Mouse (Mus musculus) spleen, adult 2 months (tissue): ENCODE measurements around the gene Fam171a1. TPM values are rescaled to one million over a fixed set of nuclear protein-coding genes. Genes with fewer than 3 reads are reported as not detected.
"Not testable (repeated sequence)": the region's sequence is repeated elsewhere in the genome, so short reads cannot be mapped to it uniquely, and the experiment has no call there.

ENCODE experiments used
- DNase-seq, 2 experiments: peaks; one replicate each; pipeline versions ENCODE4 v3.0.0 to v3.0.0-alpha.2; 2012 to 2021; ENCODE audit warnings: low spot score in 2 of 2, low read depth in 1 of 2
- H3K27ac ChIP-seq: fragments of 200-500 bp; 2 replicates; pipeline ENCODE4 v1.5.1; 2012; ENCODE audit warnings: low read length, inconsistent platforms; ENCODE audit not compliant: insufficient read depth
- H3K27me3 ChIP-seq: fragments of 200-500 bp; 2 replicates; pipeline ENCODE4 v1.6.1; 2012; ENCODE audit warnings: mild to moderate bottlenecking, moderate library complexity, low read length, inconsistent platforms; ENCODE audit not compliant: control insufficient read depth, insufficient read depth
- H3K36me3 ChIP-seq: fragments of 200-500 bp; 2 replicates; pipeline ENCODE4 v1.6.1; 2012; ENCODE audit warnings: mild to moderate bottlenecking, low read length, inconsistent platforms; ENCODE audit not compliant: control insufficient read depth, insufficient read depth
- H3K4me1 ChIP-seq: fragments of 200-500 bp; 2 replicates; pipeline ENCODE4 v1.6.1; 2011; ENCODE audit warnings: inconsistent platforms; ENCODE audit not compliant: control insufficient read depth, insufficient read depth, insufficient read length
- H3K4me3 ChIP-seq: fragments of 200-500 bp; 2 replicates; pipeline ENCODE4 v1.5.1; 2011; ENCODE audit warnings: mild to moderate bottlenecking, inconsistent platforms; ENCODE audit not compliant: insufficient read depth, insufficient read length; ENCODE audit errors: extremely low read depth
- CTCF ChIP-seq: fragments of 200-500 bp; IDR thresholded peaks from 2 replicates; pipeline ENCODE4 v1.5.1; 2011; ENCODE audit warnings: mild to moderate bottlenecking, inconsistent platforms; ENCODE audit not compliant: insufficient read depth, insufficient read length, insufficient replicate concordance; ENCODE audit errors: extremely low read depth
- POLR2A ChIP-seq: fragments of 200-500 bp; IDR thresholded peaks from 2 replicates; pipeline ENCODE4 v1.6.1; 2011; ENCODE audit warnings: low read depth, low read length, inconsistent platforms
- WGBS: fragments of 180-500 bp; shearing (Covaris S2); methylation state at CpG from one replicate; pipeline ENCODE4 v1.1.7; 2018; 5-methylcytosine and 5-hydroxymethylcytosine counted together
- polyA plus RNA-seq: library from polyadenylated mRNA; depleted of rRNA; stranded (reverse); fragments of >200 nt; gene quantifications from 2 replicates; pipeline ENCODE4 v1.2.3, GENCODE M21; 2012

The Fam171a1 gene
- polyA plus RNA-seq, 1 experiment = 4.5 TPM

- DNase-seq = no peak
- no peaks in the 10 kb centered on the region for H3K36me3 ChIP-seq
- H3K4me1 ChIP-seq = no peaks in the 10 kb centered on the region
- H3K27me3 ChIP-seq = no peaks in the 10 kb centered on the region
- no peak overlapping the region for H3K4me3 ChIP-seq
- H3K27ac ChIP-seq = no peak overlapping the region
- 90% methylated on average over 9 of the region's 9 CpGs for WGBS
- TF ChIP-seq CTCF = no peak
- no peak for TF ChIP-seq POLR2A
Observed at GRCm38 (mm10) chr2:3206975-3207642, 93.1 kb downstream of the Fam171a1 start.

GRCm38 (mm10) chr2:3215480-3215879 is 101.5 kb downstream of the Fam171a1 start:
- no peak overlapping the region for H3K4me3 ChIP-seq
- no peak for DNase-seq
- H3K27ac ChIP-seq = no peak overlapping the region
- TF ChIP-seq POLR2A (no peak), CTCF (no peak)
- no peaks in the 10 kb centered on the region for H3K36me3 ChIP-seq
- WGBS = 76% methylated on average over 3 of the region's 3 CpGs
- H3K27me3 ChIP-seq = no peaks in the 10 kb centered on the region
- no peaks in the 10 kb centered on the region for H3K4me1 ChIP-seq

DNA sequence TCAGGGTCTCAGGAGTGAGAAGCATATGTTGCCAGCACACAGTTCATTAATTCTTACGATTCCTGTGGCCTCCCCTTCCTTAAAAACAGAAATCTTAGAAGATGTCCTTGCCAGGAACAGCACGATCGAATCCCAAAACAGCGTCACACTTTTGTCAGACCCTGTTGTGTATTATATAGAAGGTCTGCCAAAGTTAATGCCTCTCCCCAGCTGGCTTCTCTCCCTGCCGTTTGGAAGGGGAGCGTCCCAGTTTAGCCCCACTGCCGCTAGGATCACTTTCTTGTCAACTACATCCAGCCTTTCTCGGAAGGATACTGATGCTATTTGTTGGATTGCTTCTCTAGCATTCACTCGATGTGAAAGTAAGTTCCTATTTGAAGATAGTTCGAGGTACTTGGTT is 102.6 kb downstream of the Fam171a1 start:
- Histone ChIP-seq H3K4me3 (no peak overlapping the region), H3K27ac (no peak overlapping the region), H3K4me1 (no peaks in the 10 kb centered on the region), H3K27me3 (no peaks in the 10 kb centered on the region), H3K36me3 (no peaks in the 10 kb centered on the region)
- TF ChIP-seq CTCF = no peak
- TF ChIP-seq POLR2A = no peak
- WGBS = 90% methylated on average over 10 of the region's 10 CpGs
- DNase-seq = no peak

DNA sequence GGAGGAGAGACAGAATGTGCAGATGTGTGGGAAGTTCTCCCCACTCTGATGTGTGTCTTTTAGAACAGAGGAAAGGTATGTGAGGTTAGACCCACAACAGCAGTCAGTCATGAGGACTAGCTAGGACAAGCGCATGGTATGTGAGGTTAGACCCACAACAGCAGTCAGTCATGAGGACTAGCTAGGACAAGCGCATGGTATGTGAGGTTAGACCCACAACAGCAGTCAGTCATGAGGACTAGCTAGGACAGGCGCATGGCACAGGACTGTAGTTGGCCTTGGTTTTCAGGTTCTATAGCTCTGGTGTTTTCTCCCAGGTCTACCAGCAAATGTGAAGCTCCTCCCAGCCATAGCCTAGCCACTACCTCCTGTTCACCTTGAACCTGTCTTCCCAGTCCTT is 103.6 kb downstream of the Fam171a1 start:
- not testable (repeated sequence) for H3K27me3 ChIP-seq, H3K4me1 ChIP-seq, H3K36me3 ChIP-seq, H3K4me3 ChIP-seq, H3K27ac ChIP-seq, DNase-seq
- WGBS = 96% methylated on average over 3 of the region's 3 CpGs

DNA sequence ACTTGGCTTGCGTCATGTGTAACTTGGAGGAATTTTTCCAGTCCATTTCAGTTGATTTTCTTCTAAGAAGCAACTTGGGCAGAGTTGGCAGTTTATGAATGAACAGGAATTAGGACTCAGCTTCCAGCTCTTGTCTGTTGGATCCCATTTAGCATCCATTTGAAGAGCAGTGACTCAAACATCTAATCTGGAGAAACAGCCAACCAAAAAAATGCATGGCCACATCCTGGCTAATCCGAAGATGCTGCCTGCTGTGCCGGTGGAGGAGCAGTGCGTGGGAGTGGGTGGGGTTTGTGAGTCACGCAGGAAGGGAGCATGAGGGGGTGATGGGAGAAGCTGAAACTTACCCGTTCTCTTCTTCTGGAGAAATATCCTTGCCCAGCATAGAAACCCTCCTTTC is 104.2 kb downstream of the Fam171a1 start:
- Histone ChIP-seq H3K36me3 (no peaks in the 10 kb centered on the region), H3K4me3 (no peak overlapping the region), H3K4me1 (no peaks in the 10 kb centered on the region), H3K27ac (no peak overlapping the region), H3K27me3 (no peaks in the 10 kb centered on the region)
- TF ChIP-seq POLR2A = no peak
- TF ChIP-seq CTCF = no peak
- 88% methylated on average over 6 of the region's 6 CpGs for WGBS
- DNase-seq = no peak

GRCm38 (mm10) chr2:3228475-3228874 is 114.5 kb downstream of the Fam171a1 start:
- no peaks in the 10 kb centered on the region for H3K36me3 ChIP-seq
- no peaks in the 10 kb centered on the region for H3K27me3 ChIP-seq
- H3K4me3 ChIP-seq = no peak overlapping the region
- H3K4me1 ChIP-seq = no peaks in the 10 kb centered on the region
- no peak overlapping the region for H3K27ac ChIP-seq
- 85% methylated on average over 4 of the region's 4 CpGs for WGBS
- no peak for DNase-seq
- no peak for TF ChIP-seq CTCF
- no peak for TF ChIP-seq POLR2A

- Histone ChIP-seq H3K36me3 (no peaks in the 10 kb centered on the region), H3K27ac (no peak overlapping the region), H3K27me3 (no peaks in the 10 kb centered on the region), H3K4me1 (no peaks in the 10 kb centered on the region), H3K4me3 (no peak overlapping the region)
- WGBS = 10% methylated on average over 2 of the region's 2 CpGs
- DNase-seq = peak in 1 of 2 experiments; percentile 22
- TF ChIP-seq CTCF (peak; percentile 42; the same call in 1 of the 2 replicates), POLR2A (no peak)
Observed at GRCm38 (mm10) chr2:3229060-3229459, 115.0 kb downstream of the Fam171a1 start.
